Mouse (Mus musculus) kidney, embryonic 14.5 days (tissue): Measurements from ENCODE around the gene Mctp1. TPM values are rescaled to one million over a fixed set of nuclear protein-coding genes. Genes with fewer than 3 reads are reported as not detected.

Experiments
- ATAC-seq: fragments of 200-750 bp; cut with Nextera tagmentation; 2 replicates; pipeline ENCODE4 v1.8.0; 2017; ENCODE audit warnings: moderate number of reproducible peaks, mild to moderate bottlenecking, moderate TSS enrichment, moderate library complexity; ENCODE audit not compliant: low FRiP score, low TSS enrichment
- H3K27ac ChIP-seq: fragments of 300-500 bp; sonication (generic); 2 replicates; pipeline ENCODE4 v1.5.1; 2014; ENCODE audit warnings: low read depth, mild to moderate bottlenecking, low read length, moderate library complexity, mixed read lengths
- H3K27me3 ChIP-seq: fragments of 300-500 bp; sonication (generic); 2 replicates; pipeline ENCODE4 v1.6.1; 2014; ENCODE audit warnings: mild to moderate bottlenecking, low read length; ENCODE audit not compliant: control insufficient read depth, insufficient read depth
- H3K36me3 ChIP-seq: fragments of 300-500 bp; sonication (generic); 2 replicates; pipeline ENCODE4 v1.6.1; 2014; ENCODE audit warnings: low read length, mixed read lengths; ENCODE audit not compliant: control insufficient read depth, insufficient read depth
- H3K4me1 ChIP-seq: fragments of 300-500 bp; sonication (generic); 2 replicates; pipeline ENCODE4 v1.6.1; 2014; ENCODE audit warnings: low read length, mixed read lengths; ENCODE audit not compliant: control insufficient read depth, insufficient read depth
- H3K4me2 ChIP-seq: fragments of 300-500 bp; sonication (generic); replicated peaks from 2 replicates; pipeline ENCODE4 v1.6.1; 2014; ENCODE audit warnings: low read depth, mild to moderate bottlenecking, low read length
- H3K4me3 ChIP-seq: fragments of 300-500 bp; sonication (generic); 2 replicates; pipeline ENCODE4 v1.5.1; 2014; ENCODE audit warnings: mild to moderate bottlenecking, low read length
- H3K9ac ChIP-seq: fragments of 300-500 bp; sonication (generic); 2 replicates; pipeline ENCODE4 v1.6.1; 2014; ENCODE audit warnings: low read depth, mild to moderate bottlenecking, low read length, moderate library complexity
- H3K9me3 ChIP-seq: fragments of 300-500 bp; sonication (generic); 2 replicates; pipeline ENCODE4 v1.6.1; 2016; ENCODE audit warnings: low read length; ENCODE audit not compliant: control insufficient read depth
- WGBS: fragments of 180-500 bp; shearing (Covaris S2); extraction: QIAGEN DNeasy Blood & Tissue Kit; methylation state at CpG from one replicate; pipeline ENCODE4 v1.1.7; 2014; 5-methylcytosine and 5-hydroxymethylcytosine counted together
- polyA plus RNA-seq: library from polyadenylated mRNA; unstranded; fragments of >200 nt; fragmentation: Nextera tagmentation; extraction: Ambion mirVana; gene quantifications from 2 replicates; pipeline ENCODE4 v1.2.1, GENCODE M21; 2014

Gene Mctp1
- polyA plus RNA-seq, 1 experiment from 2014 or later = 0.72 TPM

- H3K27me3 ChIP-seq = no peaks in the 10 kb centered on the region
- no peaks in the 10 kb centered on the region for H3K36me3 ChIP-seq
- no peak overlapping the region for H3K9ac ChIP-seq
- H3K4me2 ChIP-seq = no peak overlapping the region
- H3K4me3 ChIP-seq = no peak overlapping the region
- H3K4me1 ChIP-seq = peaks cover 14% of the 10 kb centered on the region
- peak overlapping the region; percentile 71; the same call in 1 of the 2 replicates for H3K27ac ChIP-seq
- no peak for ATAC-seq
- H3K9me3 ChIP-seq = no peaks in the 10 kb centered on the region
- WGBS = 15% methylated on average over 1 of the region's 1 CpGs
These were observed 424.6 kb downstream of the Mctp1 start for GRCm38 (mm10) chr13:76808871-76809390.

GRCm38 (mm10) chr13:76809802-76810201, 425.5 kb downstream of the Mctp1 start:
- Histone ChIP-seq H3K27ac (peak overlapping the region; percentile 71; the same call in 1 of the 2 replicates), H3K36me3 (no peaks in the 10 kb centered on the region), H3K27me3 (no peaks in the 10 kb centered on the region), H3K4me3 (no peak overlapping the region), H3K4me2 (no peak overlapping the region), H3K4me1 (peaks cover 14% of the 10 kb centered on the region), H3K9ac (no peak overlapping the region), H3K9me3 (no peaks in the 10 kb centered on the region)
- peak; percentile 80 for ATAC-seq
- 6% methylated on average over 2 of the region's 2 CpGs for WGBS

GRCm38 (mm10) chr13:76810496-76810939, 426.2 kb downstream of the Mctp1 start:
- no peak overlapping the region for H3K4me3 ChIP-seq
- 5% methylated on average over 7 of the region's 7 CpGs for WGBS
- H3K9me3 ChIP-seq = no peaks in the 10 kb centered on the region
- no peak overlapping the region for H3K4me2 ChIP-seq
- H3K36me3 ChIP-seq = no peaks in the 10 kb centered on the region
- peak; percentile 97 for ATAC-seq
- H3K27ac ChIP-seq = peak overlapping the region; percentile 74
- H3K9ac ChIP-seq = no peak overlapping the region
- no peaks in the 10 kb centered on the region for H3K27me3 ChIP-seq
- peaks cover 14% of the 10 kb centered on the region for H3K4me1 ChIP-seq

GRCm38 (mm10) chr13:76823083-76823482, 438.7 kb downstream of the Mctp1 start:
- Histone ChIP-seq H3K9ac (no peak overlapping the region), H3K9me3 (no peaks in the 10 kb centered on the region), H3K27ac (no peak overlapping the region), H3K4me2 (no peak overlapping the region), H3K36me3 (no peaks in the 10 kb centered on the region), H3K27me3 (no peaks in the 10 kb centered on the region), H3K4me3 (no peak overlapping the region), H3K4me1 (no peaks in the 10 kb centered on the region)
- no peak for ATAC-seq
- WGBS = 67% methylated on average over 3 of the region's 3 CpGs

GRCm38 (mm10) chr13:76824932-76825694, 440.8 kb downstream of the Mctp1 start:
- Histone ChIP-seq H3K27ac (no peak overlapping the region), H3K4me1 (no peaks in the 10 kb centered on the region), H3K36me3 (no peaks in the 10 kb centered on the region), H3K4me2 (no peak overlapping the region), H3K4me3 (no peak overlapping the region), H3K9me3 (no peaks in the 10 kb centered on the region), H3K27me3 (no peaks in the 10 kb centered on the region), H3K9ac (no peak overlapping the region)
- WGBS = 39% methylated on average over 10 of the region's 10 CpGs
- no peak for ATAC-seq

- 87% methylated on average over 3 of the region's 3 CpGs for WGBS
- no peaks in the 10 kb centered on the region for H3K27me3 ChIP-seq
- no peaks in the 10 kb centered on the region for H3K9me3 ChIP-seq
These were observed 443.4 kb downstream of the Mctp1 start for GRCm38 (mm10) chr13:76827738-76828137.

GRCm38 (mm10) chr13:76838031-76838430, 453.7 kb downstream of the Mctp1 start:
- Histone ChIP-seq H3K27me3 (no peaks in the 10 kb centered on the region), H3K4me2 (no peak overlapping the region), H3K4me3 (no peak overlapping the region), H3K4me1 (no peaks in the 10 kb centered on the region), H3K27ac (peak overlapping the region; percentile 42; the same call in 1 of the 2 replicates), H3K9me3 (no peaks in the 10 kb centered on the region), H3K9ac (no peak overlapping the region), H3K36me3 (no peaks in the 10 kb centered on the region)
- 34% methylated on average over 3 of the region's 3 CpGs for WGBS
- peak; percentile 85 for ATAC-seq

More at GRCm38 (mm10) chr13:76827738-76828137, 443.4 kb downstream of the Mctp1 start:
- no peak overlapping the region for H3K9ac ChIP-seq
- no peaks in the 10 kb centered on the region for H3K4me1 ChIP-seq
- no peaks in the 10 kb centered on the region for H3K36me3 ChIP-seq
- H3K4me3 ChIP-seq = no peak overlapping the region
- no peak for ATAC-seq
- no peak overlapping the region for H3K27ac ChIP-seq
- H3K4me2 ChIP-seq = no peak overlapping the region

GRCm38 (mm10) chr13:76840712-76841111, 456.4 kb downstream of the Mctp1 start:
- no peaks in the 10 kb centered on the region for H3K9me3 ChIP-seq
- no peaks in the 10 kb centered on the region for H3K36me3 ChIP-seq
- no peak for ATAC-seq
- no peak overlapping the region for H3K4me2 ChIP-seq
- no peaks in the 10 kb centered on the region for H3K27me3 ChIP-seq
- no peak overlapping the region for H3K9ac ChIP-seq
- 77% methylated on average over 5 of the region's 5 CpGs for WGBS
- H3K27ac ChIP-seq = no peak overlapping the region
- H3K4me3 ChIP-seq = no peak overlapping the region
- no peaks in the 10 kb centered on the region for H3K4me1 ChIP-seq

- no peaks in the 10 kb centered on the region for H3K4me1 ChIP-seq
- no peaks in the 10 kb centered on the region for H3K9me3 ChIP-seq
- H3K27me3 ChIP-seq = no peaks in the 10 kb centered on the region
- H3K9ac ChIP-seq = no peak overlapping the region
- no peaks in the 10 kb centered on the region for H3K36me3 ChIP-seq
- no peak overlapping the region for H3K4me3 ChIP-seq
- no peak overlapping the region for H3K4me2 ChIP-seq
- 0 out of 2 replicates have a peak, but pooled peaks have one; percentile 39 for ATAC-seq
- no peak overlapping the region for H3K27ac ChIP-seq
- WGBS = 52% methylated on average over 8 of the region's 8 CpGs
These were observed 460.4 kb downstream of the Mctp1 start for GRCm38 (mm10) chr13:76844629-76845255.
